Mouse (Mus musculus): ENCODE measurements around the gene Pdgfb.

DNA sequence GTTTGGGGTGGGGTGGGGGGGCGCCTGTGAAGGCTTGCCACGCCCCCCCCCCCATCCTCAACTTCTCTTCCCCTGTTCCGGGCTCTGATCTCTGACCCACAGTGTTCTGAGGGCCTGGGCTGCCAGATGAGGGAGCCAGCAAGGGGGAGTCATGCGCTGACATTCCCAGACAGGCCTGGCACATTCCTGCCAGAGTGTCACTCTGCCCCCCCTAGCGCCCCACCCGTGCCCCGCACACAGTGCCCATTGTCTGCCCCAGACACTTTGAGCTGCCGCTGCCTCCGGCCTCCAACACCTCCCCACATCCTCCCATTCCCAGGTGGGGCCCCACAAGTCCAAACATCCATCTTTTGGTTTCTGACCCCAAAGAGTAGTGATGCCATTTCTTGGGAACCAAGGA is 47.6 kb upstream of the Pdgfb start:
- no peak for TF ChIP-seq CTCF (IDR thresholded peaks at IDR 0.05; ENCODE audit: low read depth)
- no peak for TF ChIP-seq EP300 (IDR thresholded peaks at IDR 0.05; ENCODE audit: low read depth)

Measured in liver, postnatal 0 days (tissue).